Mouse (Mus musculus): Measurements from ENCODE around the gene Dpp4. TPM values are rescaled to one million over a fixed set of nuclear protein-coding genes. Genes with fewer than 3 reads are reported as not detected.

Dpp4 gene
- polyA plus RNA-seq, 1 experiment from 2014 or later = 0.91 TPM

DNA sequence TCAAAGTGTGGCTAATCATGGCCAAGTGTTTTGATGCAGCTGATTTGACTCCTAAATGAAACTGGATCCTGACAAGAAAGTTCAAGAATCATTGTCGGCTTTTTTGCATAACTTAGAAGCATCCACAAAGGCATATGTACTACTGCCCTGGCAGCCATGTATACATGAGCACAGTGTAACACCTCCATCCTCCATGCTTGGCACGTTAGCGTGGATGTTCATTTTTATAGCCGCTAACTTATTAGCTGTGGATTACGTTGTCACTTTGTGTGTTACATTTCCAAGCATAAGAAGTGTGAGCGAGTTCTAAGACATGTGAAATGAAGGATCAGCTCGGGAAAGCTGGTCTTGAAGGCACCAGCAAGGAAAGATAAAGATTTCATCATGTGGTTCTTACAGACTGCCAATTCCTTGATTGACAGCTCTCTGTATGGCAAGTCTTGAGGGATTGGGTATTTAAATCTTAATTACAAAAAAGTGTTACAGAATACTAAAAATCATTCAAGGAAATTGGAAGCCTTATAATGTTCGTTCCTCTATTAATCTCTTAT is 19.3 kb upstream of the Dpp4 start:
- 93% methylated on average over 8 of the region's 8 CpGs for WGBS
- no peak overlapping the region for H3K4me2 ChIP-seq (replicated peaks)
- no peak for ATAC-seq (ENCODE audit: low FRiP score, low read depth)

GRCm38 (mm10) chr2:62425941-62426340 is 13.9 kb upstream of the Dpp4 start:
- H3K4me1 ChIP-seq = no peaks in the 10 kb centered on the region
- ATAC-seq (ENCODE audit: low FRiP score, low read depth) = no peak
- H3K4me2 ChIP-seq (replicated peaks) = no peak overlapping the region
- no peaks in the 10 kb centered on the region for H3K27me3 ChIP-seq (replicated peaks)
- H3K27ac ChIP-seq = no peak overlapping the region
- no peaks in the 10 kb centered on the region for H3K36me3 ChIP-seq
- 90% methylated on average over 3 of the region's 3 CpGs for WGBS
- no peaks in the 10 kb centered on the region for H3K9me3 ChIP-seq
- H3K4me3 ChIP-seq = no peak overlapping the region
- H3K9ac ChIP-seq = no peak overlapping the region

More for the DNA sequence above, 19.3 kb upstream of the Dpp4 start:
- Histone ChIP-seq H3K4me3 (no peak overlapping the region), H3K36me3 (no peaks in the 10 kb centered on the region), H3K9me3 (no peaks in the 10 kb centered on the region), H3K27me3 (replicated peaks) (no peaks in the 10 kb centered on the region), H3K9ac (no peak overlapping the region), H3K27ac (no peak overlapping the region), H3K4me1 (no peaks in the 10 kb centered on the region)

DNA sequence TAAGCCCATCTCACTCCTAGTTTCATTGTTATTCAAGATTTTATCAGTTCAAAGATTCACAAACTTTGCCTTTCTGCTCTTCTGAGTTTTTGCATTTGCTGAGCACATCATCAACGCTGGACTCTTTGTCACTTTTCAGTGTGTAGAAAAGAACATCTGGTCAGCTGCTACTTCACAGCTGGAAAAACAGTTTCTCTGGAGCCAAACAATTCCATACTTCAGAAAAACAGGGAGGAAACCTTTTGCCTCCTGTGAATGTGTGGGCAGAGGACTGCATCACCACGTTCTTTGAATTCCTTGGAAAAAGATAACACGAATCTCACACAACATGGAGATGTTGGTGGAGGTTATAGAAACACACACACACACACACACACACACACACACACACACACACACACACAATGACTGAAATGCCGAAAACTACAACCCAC is 11.3 kb upstream of the Dpp4 start:
- no peak overlapping the region for H3K9ac ChIP-seq
- no peaks in the 10 kb centered on the region for H3K9me3 ChIP-seq
- no peak for ATAC-seq (ENCODE audit: low FRiP score, low read depth)
- no peaks in the 10 kb centered on the region for H3K36me3 ChIP-seq
- no peak overlapping the region for H3K27ac ChIP-seq
- H3K27me3 ChIP-seq (replicated peaks) = no peaks in the 10 kb centered on the region
- H3K4me3 ChIP-seq = no peak overlapping the region
- WGBS = 59% methylated on average over 4 of the region's 4 CpGs
- no peaks in the 10 kb centered on the region for H3K4me1 ChIP-seq
- no peak overlapping the region for H3K4me2 ChIP-seq (replicated peaks)

- no peaks in the 10 kb centered on the region for H3K27me3 ChIP-seq (replicated peaks)
- H3K36me3 ChIP-seq = no peaks in the 10 kb centered on the region
- ATAC-seq (ENCODE audit: low FRiP score, low read depth) = no peak
- H3K4me2 ChIP-seq (replicated peaks) = no peak overlapping the region
- no peak overlapping the region for H3K4me3 ChIP-seq
- WGBS = 73% methylated on average over 6 of the region's 6 CpGs
- no peak overlapping the region for H3K27ac ChIP-seq
- no peak overlapping the region for H3K9ac ChIP-seq
- no peaks in the 10 kb centered on the region for H3K4me1 ChIP-seq
- H3K9me3 ChIP-seq = no peaks in the 10 kb centered on the region
Measured at GRCm38 (mm10) chr2:62422515-62423342, 10.7 kb upstream of the Dpp4 start.

GRCm38 (mm10) chr2:62421229-62421628 is 9.2 kb upstream of the Dpp4 start:
- no peak overlapping the region for H3K4me2 ChIP-seq (replicated peaks)
- H3K4me3 ChIP-seq = no peak overlapping the region
- H3K4me1 ChIP-seq = no peaks in the 10 kb centered on the region
- no peak overlapping the region for H3K27ac ChIP-seq
- no peak overlapping the region for H3K9ac ChIP-seq
- H3K27me3 ChIP-seq (replicated peaks) = no peaks in the 10 kb centered on the region
- 95% methylated on average over 4 of the region's 4 CpGs for whole genome bisulfite sequencing
- ATAC-seq (ENCODE audit: low FRiP score, low read depth) = no peak
- no peaks in the 10 kb centered on the region for H3K36me3 ChIP-seq
- H3K9me3 ChIP-seq = no peaks in the 10 kb centered on the region

- 80% methylated on average over 3 of the region's 3 CpGs for WGBS
Measured at GRCm38 (mm10) chr2:62420045-62420444, 8.0 kb upstream of the Dpp4 start.

DNA sequence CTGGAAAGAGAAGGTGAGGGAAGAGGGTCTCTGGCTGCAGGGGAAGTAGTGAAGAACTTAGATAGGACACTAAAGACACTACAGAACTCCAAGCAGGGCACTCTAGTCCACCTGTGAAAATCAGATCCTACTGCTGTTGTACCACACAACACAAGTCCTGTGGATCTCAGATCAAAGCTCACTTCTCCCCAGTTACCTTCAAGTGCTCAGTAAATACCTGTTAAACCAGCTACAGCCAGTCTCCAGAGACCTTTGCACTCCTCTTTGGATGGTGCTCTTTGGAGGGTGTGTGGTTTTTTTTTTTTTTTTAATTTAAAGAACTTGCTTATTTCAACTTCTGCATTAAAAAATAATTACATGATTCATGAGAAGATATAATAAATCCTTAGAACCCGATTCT is 5.2 kb upstream of the Dpp4 start:
- WGBS = 75% methylated on average over 1 of the region's 1 CpGs
- no peak overlapping the region for H3K4me2 ChIP-seq (replicated peaks)
- H3K4me3 ChIP-seq = no peak overlapping the region
- no peaks in the 10 kb centered on the region for H3K4me1 ChIP-seq
- ATAC-seq (ENCODE audit: low FRiP score, low read depth) = no peak
- no peaks in the 10 kb centered on the region for H3K9me3 ChIP-seq
- no peaks in the 10 kb centered on the region for H3K36me3 ChIP-seq
- no peak overlapping the region for H3K9ac ChIP-seq
- peaks cover 5% of the 10 kb centered on the region; the same call in 1 of the 2 replicates for H3K27me3 ChIP-seq (replicated peaks)
- no peak overlapping the region for H3K27ac ChIP-seq

More at GRCm38 (mm10) chr2:62420045-62420444, 8.0 kb upstream of the Dpp4 start:
- no peak overlapping the region for H3K4me3 ChIP-seq
- H3K27me3 ChIP-seq (replicated peaks) = no peaks in the 10 kb centered on the region
- no peaks in the 10 kb centered on the region for H3K36me3 ChIP-seq
- no peak overlapping the region for H3K9ac ChIP-seq
- no peak overlapping the region for H3K4me2 ChIP-seq (replicated peaks)
- no peaks in the 10 kb centered on the region for H3K4me1 ChIP-seq
- H3K27ac ChIP-seq = no peak overlapping the region
- ATAC-seq (ENCODE audit: low FRiP score, low read depth) = no peak
- H3K9me3 ChIP-seq = no peaks in the 10 kb centered on the region

DNA sequence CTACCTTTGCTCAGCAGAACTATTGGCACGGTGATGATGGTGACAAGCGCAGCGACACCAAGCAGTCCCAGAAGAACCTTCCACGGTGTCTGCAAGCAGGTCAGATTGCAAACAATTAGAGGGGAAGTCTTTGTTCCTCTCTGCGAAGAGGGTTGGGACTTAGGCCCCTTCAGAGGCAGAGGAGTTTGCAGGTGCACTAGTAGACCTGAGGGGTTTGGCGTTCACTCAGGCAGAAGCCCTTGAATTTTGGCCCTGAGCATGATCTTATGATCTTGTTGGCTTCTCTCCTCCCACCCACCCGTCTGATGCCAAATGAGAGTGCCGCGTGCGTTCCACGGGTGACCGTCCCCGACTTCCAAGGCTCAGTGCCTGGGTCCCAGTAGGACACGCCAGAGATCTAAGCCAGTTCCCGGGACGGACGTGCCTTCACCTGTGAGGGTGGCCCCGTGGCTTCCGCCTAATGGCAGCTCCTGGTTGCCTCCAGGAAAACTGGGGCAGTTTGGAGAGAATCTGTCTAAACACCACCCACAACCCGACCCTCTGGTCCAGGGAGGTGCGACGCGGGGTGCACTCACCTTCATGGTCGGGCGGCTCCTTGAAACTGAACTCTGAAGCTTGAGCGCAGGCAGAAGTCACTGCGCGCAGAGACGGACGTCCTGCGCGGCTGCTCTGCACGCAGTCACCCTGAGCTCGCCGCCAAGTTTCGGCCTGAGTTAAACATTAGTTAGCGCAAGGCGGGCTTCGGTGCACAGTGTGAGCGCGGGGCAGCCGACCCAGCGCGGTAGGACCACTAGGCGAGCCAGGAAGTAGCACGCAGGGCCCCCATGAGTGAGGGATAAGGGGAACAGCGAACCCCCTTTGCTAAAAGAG is 585 bp downstream of the Dpp4 start:
- H3K4me3 ChIP-seq = peak overlapping the region; percentile 39
- 6% methylated on average over 47 of the region's 47 CpGs for WGBS
- H3K36me3 ChIP-seq = no peaks in the 10 kb centered on the region
- H3K27me3 ChIP-seq (replicated peaks) = peaks cover 18% of the 10 kb centered on the region
- no peaks in the 10 kb centered on the region for H3K9me3 ChIP-seq
- no peak overlapping the region for H3K9ac ChIP-seq
- peak overlapping the region; percentile 84 for H3K4me2 ChIP-seq (replicated peaks)
- no peak overlapping the region for H3K27ac ChIP-seq
- peak; percentile 75; the same call in 1 of the 2 replicates for ATAC-seq (ENCODE audit: low FRiP score, low read depth)
- H3K4me1 ChIP-seq = peaks cover 7% of the 10 kb centered on the region

- H3K27ac ChIP-seq = no peak overlapping the region
- 40% methylated on average over 4 of the region's 4 CpGs for WGBS
- H3K9me3 ChIP-seq = no peaks in the 10 kb centered on the region
- no peak overlapping the region for H3K9ac ChIP-seq
- H3K27me3 ChIP-seq (replicated peaks) = peaks cover 18% of the 10 kb centered on the region
- peaks cover 7% of the 10 kb centered on the region for H3K4me1 ChIP-seq
- no peaks in the 10 kb centered on the region for H3K36me3 ChIP-seq
- H3K4me3 ChIP-seq = no peak overlapping the region
- no peak for ATAC-seq (ENCODE audit: low FRiP score, low read depth)
- no peak overlapping the region for H3K4me2 ChIP-seq (replicated peaks)
Measured at GRCm38 (mm10) chr2:62408701-62409201, 3.3 kb downstream of the Dpp4 start.

DNA sequence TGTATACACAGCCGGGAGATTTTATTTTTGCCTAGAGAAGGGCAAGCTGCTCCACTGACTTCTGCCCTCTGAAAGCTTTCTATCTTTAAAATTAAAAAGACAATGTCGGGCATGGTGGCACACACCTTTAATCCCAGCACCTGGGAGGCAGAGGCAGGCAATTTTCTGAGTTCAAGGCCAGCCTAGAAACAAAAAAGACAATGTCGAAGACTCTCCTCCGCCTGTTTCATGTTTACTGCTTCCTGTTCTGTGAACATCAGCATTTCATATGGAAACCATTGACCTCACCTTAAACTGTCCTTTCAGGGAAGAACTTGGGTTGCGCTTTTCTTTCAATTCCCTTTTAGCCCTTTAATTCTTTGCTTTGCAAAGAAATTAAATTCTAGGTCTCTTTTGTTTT is 3.8 kb downstream of the Dpp4 start:
- Histone ChIP-seq H3K4me3 (no peak overlapping the region), H3K9me3 (no peaks in the 10 kb centered on the region), H3K27ac (no peak overlapping the region), H3K27me3 (replicated peaks) (peaks cover 18% of the 10 kb centered on the region), H3K4me2 (replicated peaks) (no peak overlapping the region), H3K36me3 (no peaks in the 10 kb centered on the region), H3K9ac (no peak overlapping the region), H3K4me1 (peaks cover 7% of the 10 kb centered on the region)
- ATAC-seq (ENCODE audit: low FRiP score, low read depth) = no peak
- 84% methylated on average over 5 of the region's 5 CpGs for WGBS

- H3K4me3 ChIP-seq = no peak overlapping the region
- H3K27me3 ChIP-seq (replicated peaks) = no peaks in the 10 kb centered on the region
- no peaks in the 10 kb centered on the region for H3K9me3 ChIP-seq
- no peak overlapping the region for H3K27ac ChIP-seq
- no peak overlapping the region for H3K4me2 ChIP-seq (replicated peaks)
- H3K4me1 ChIP-seq = no peaks in the 10 kb centered on the region
- ATAC-seq (ENCODE audit: low FRiP score, low read depth) = no peak
- no peak overlapping the region for H3K9ac ChIP-seq
- 66% methylated on average over 5 of the region's 5 CpGs for WGBS
- H3K36me3 ChIP-seq = no peaks in the 10 kb centered on the region
Measured at GRCm38 (mm10) chr2:62403556-62404135, 8.4 kb downstream of the Dpp4 start.

GRCm38 (mm10) chr2:62401011-62401410 is 11.0 kb downstream of the Dpp4 start:
- no peak for ATAC-seq (ENCODE audit: low FRiP score, low read depth)
- Histone ChIP-seq H3K4me3 (no peak overlapping the region), H3K9ac (no peak overlapping the region), H3K36me3 (no peaks in the 10 kb centered on the region), H3K27ac (no peak overlapping the region), H3K27me3 (replicated peaks) (no peaks in the 10 kb centered on the region), H3K9me3 (no peaks in the 10 kb centered on the region), H3K4me1 (no peaks in the 10 kb centered on the region), H3K4me2 (replicated peaks) (no peak overlapping the region)
- WGBS = 91% methylated on average over 6 of the region's 6 CpGs
